Mouse (Mus musculus) heart, postnatal 25 days (tissue): ENCODE results near the gene Ccnk. TPM values are rescaled to one million over a fixed set of nuclear protein-coding genes. Genes with fewer than 3 reads are reported as not detected.
A peak's percentile ranks its signal among the peaks of the same experiment; 100 is the strongest.

Source experiments
- DNase-seq: peaks from one replicate; pipeline ENCODE4 v3.0.0; 2022; ENCODE audit warnings: low spot score
- intact Hi-C: fragments of 180-260 bp; cut with DNase I; formaldehyde crosslinking; loops from one replicate; pipeline ENCODE4 v1.15.1; 2025
- total RNA-seq, 2 experiments: library from RNA; stranded (reverse); gene quantifications; 2 replicates each; pipeline ENCODE4 v1.2.3; 2021

Ccnk gene
- total RNA-seq, 2 experiments from 2014 or later: 28.0 to 28.9 TPM

DNA sequence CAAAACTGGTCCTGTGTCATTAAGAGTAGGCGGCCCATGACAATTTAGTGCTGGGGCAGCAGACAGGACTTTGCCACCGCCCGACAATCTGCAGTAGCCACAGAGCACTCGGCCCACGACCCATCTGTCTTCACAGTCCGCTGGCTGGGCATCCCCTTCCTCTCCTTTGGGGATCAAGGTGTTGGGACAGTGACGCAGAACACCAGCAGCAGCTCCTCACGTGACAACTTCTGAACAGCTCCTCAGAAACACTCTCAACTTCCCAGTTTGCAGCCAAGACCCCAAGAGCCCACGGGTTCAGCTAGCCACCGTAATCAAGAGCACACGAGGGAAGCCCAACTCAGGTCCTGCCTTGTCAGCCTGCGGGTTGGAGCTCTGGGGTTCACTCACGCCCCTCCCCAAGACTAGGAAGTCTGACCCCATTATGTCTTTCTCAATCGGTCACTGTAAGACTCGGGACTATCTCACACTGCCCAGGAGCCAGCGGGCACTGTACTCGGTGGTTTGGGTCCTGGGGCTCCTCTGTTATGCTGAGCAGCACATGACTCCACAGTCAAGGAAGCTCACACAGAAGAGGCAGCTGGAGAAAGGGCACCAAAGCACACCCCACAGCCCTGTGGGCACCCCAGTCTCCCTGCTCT lies 59.1 kb downstream of the Ccnk start:
- no peak for DNase-seq
- intact Hi-C loops: loop anchor here (5.0 kb wide), 1 partner anchor 34 kb away; no protein-coding TSS in a partner anchor

DNA sequence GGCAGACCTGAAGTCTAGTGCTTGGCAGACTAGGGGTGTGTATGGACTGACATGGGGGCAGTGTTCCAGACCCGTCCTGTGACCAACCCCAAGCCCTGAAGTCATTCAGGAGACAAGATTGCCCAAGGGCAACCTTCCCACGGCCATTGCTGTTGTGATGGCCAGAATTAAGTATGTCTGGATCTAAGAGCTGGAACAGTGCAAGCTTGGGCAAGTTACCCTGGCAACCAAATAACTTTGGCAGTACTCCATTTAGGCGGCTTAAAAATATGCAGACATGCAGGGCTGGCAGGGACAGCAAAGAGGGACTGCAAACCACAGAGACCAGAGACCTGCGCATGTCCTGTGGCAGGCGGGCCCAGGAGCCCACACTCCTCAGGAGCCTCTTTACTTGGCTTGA lies 60.1 kb downstream of the Ccnk start:
- DNase-seq: no peak
- intact Hi-C loops: loop anchor here (5.0 kb wide), 1 partner anchor 33 kb away; no protein-coding TSS in a partner anchor

DNA sequence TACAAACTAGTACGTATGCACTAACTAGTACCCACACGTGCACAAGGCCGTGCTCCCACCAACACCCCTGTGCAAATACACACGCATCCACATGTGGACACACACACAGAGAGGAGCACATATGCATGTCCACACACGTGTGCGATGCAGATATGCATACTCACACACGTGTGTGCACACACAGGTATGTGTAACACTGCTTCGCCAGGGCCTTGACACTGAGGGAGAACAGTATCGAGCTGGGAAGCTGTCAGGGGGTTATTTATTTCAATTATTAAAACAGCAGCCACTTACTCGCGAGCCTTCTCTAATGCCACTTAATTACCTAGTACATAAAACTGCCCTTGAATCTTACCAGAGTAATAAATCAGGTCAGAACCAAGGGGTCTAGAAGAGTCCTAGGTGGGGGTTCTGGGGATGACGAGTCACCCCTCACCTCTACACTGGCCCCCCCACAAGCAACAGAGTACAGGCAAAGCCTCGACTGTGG lies 61.1 kb downstream of the Ccnk start:
- no peak for DNase-seq
- intact Hi-C loops: no loop called here

DNA sequence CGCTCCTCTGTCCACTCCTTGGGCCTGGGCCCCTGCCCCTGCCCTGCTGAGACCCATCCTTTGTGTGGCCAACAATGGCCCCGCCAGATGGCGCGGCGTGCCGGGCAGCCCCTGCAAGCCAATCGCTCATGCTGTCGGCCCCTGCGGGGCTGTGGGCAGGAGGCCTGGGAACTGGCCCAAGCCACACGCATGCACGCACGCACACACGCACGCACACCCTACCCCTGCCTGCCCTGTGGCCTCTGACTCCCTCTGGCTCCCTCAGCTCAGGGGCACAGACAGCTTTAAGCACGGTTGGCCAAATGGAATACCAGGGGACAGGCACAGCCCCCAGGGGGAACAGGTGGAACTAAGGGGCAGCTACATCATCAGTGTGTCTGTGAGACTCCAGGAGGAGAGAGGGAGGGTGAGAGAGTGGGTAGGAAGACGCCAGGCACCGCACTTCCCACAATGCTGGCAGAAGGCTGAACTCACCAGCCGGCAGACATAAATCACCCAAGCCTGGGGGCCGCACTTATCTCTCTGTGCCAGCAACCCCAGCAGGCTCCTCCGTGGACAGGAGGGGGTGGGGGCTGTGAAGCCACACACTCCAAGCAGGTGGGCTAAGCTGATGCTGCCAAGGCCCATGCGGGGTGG lies 61.7 kb downstream of the Ccnk start:
- intact Hi-C loops: no loop called here
- no peak for DNase-seq

DNA sequence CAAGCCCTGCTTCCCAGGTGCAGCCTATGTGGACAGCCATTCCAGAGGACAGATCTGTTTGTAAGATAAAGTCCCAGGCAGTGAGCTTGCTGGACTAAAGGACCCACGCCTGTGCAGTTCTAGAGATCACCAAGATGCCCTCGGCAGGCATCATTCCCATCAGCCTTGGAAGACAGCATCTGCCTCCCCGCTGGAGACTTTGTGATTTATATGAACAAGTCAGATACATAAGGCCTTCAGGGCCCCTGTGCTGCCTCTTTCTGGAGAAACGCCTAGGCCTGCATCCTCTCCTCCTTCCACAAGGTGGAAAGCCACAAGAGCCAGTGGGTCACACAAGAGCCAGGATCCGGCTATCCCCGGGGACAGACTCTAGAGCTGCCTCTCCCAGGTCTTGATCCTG lies 62.2 kb downstream of the Ccnk start:
- no peak for DNase-seq
- intact Hi-C loops: no loop called here

DNA sequence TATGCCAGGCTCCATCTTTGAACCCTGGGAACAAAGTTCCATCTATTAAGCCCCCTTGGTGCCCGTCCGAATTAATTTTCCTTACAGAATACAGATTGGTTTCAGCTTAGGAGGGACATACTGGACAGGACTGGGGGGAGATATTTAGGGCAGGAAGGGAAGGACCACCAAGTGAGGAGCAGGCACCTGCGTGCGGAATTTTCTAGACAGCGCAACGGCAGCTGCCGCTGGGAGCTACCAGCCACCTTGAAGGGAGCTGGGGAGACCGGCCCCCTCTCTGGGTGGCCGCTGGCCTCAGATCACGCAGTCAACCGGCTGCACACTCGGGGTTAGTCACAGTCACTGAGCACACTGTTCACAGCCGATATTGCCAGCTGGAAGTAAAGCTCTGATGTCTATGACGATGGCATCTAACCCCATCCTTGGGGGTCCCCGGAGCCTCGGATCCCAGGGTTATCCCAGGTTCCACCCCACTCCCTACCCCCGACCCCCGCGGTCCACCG lies 62.9 kb downstream of the Ccnk start:
- intact Hi-C loops: no loop called here
- no peak for DNase-seq

DNA sequence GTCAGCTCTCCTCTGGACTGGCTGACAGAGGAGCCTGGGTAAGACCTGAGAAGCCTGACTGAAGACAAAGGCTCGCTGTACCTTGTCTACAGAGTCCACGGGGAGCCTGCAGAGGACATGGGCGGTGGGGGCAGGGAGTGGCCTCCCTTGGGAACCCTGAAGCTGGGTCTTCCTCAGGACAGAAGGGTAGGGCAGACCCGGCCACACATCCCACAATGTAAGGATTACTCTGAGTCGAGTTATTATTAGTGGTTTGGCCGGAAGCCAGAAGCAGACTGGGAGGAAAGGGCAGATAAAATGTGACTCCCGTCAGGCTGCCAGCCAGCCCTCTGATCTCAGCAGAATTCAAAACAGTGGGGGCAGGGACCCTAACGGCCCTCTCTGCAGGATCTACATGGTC lies 65.4 kb downstream of the Ccnk start:
- intact Hi-C loops: no loop called here
- DNase-seq: peak; percentile 38

DNA sequence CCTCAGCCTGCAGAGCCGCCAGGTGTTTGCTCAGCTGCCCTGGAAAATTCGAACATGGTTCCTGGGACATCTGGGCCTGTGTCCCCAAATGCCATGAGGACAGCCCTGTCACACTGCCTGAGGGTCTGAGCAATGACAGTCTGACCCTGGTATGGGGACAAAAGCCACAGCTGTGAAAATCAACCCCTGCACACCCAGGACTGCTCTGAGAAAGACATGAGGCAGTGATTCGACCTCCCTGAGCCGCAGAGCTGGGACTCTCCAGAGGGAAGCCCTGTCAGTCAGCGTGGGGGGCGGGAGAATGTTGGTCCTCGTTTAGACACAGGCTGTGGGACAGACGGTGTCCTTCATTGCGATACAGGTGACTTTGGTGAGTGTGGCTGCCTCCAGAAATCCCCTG lies 66.2 kb downstream of the Ccnk start:
- intact Hi-C loops: no loop called here

DNA sequence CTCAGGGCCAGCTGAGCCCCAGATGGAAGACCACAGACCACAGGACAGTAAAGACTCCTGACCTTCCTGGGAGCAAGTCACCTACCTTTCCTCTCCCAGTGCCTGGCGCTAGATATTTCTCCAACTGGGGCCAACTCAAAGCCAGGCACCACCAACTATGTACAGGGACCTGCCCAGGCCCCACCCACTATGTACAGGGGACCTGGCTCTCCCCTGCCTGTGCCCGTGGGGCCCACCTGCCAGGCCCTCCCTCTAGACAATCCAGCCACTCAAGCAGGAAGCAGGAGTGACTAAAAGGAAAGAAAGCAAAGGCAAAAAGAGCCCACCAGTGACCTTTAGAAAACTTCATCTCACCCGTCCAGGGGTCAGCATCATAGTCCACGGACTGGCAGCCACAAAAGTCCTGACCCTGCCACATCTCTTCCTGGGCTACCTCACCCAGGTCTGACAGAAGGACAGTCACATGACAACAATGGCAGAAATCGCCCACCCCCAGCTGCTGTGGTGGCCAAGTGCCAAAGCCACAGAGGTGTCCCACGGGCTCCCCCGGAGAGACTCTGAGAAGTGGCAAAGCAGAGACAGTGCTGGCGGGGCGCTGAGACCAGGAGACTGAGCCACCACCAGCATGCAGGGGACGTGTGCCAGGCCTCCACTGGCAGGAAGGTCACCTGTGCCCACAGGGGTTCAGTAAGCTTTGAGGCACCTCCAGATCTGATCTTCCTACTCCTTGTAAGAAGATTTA lies 67.6 kb downstream of the Ccnk start:
- intact Hi-C loops: no loop called here
- DNase-seq: no peak

More for the DNA sequence above, 66.2 kb downstream of the Ccnk start:
- DNase-seq: no peak

DNA sequence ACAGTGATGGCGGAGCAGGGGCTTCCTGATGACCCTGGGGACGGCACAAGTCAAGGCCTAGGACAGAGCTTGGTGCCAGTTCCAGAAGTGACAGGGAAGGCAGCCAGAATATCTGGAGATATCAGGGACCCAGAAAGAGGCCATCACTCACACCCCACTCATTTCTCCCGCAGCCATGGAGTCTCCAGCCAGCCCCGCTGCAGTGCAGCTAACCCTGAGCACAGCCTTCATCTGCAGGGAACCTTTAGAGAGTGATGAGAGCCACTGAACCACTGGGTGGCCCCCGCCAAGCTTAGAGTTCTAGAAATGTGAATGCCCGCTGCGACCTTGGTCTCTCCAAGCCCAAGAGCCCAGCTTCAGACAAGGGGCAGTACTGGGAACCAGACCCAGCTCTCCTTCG lies 69.6 kb downstream of the Ccnk start:
- intact Hi-C loops: no loop called here
- DNase-seq: no peak

DNA sequence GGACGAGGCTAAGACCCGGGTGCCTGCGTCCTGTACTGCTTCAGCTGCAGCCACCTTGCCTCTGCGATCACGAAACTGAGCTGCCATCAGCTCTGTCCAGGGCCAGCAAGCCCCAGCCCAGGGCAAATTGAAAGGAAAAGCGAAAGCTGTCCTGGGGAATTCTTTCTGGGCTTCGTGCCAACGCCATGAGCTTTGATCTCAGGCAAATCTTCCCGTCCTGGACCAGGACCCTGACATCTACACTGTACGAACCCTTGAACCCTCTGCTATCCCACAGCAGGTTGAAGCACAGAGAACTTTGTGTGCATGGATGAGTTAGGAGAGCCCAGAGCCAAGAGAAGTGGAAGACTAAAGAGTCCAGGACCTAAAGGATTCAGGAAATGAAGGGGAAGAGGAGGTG lies 70.1 kb downstream of the Ccnk start:
- DNase-seq: peak; percentile 54
- intact Hi-C loops: no loop called here

DNA sequence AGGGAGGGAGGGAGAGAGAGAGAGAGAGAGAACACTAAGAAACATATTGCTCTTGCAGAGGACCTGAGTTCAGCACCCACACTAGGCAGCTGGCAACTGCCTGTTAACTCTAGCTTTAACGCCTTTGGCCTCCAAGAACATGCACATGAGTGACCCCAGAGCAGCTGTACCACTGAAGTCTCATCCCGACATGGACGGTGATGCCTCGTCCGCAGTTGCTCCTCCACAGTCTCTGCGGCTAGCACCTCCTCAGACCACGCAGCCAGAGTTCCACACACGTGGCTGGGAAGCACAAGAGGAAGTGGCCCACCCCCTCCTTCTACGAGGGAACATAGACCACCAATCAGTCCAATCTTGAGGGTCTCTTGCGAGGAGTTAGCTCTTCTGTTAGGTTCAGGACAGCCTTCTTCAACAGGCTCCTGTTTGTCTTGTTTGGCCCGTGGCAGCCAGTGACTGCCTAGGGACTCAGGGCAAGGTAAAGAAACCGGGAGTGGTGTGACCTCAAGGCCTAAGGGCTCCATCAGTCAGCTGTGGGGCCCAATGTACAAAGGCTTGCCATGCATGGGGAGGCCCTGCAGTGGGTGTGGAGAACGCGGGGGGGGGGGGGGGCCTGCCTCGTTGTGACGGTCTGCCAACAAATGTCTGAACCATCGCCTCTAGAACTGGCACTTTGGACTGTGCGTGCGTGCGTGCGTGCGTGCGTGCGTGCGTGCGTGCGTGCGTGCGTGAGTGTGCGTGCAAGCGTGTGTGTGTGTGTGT lies 71.8 kb downstream of the Ccnk start:
- intact Hi-C loops: no loop called here
- no peak for DNase-seq

DNA sequence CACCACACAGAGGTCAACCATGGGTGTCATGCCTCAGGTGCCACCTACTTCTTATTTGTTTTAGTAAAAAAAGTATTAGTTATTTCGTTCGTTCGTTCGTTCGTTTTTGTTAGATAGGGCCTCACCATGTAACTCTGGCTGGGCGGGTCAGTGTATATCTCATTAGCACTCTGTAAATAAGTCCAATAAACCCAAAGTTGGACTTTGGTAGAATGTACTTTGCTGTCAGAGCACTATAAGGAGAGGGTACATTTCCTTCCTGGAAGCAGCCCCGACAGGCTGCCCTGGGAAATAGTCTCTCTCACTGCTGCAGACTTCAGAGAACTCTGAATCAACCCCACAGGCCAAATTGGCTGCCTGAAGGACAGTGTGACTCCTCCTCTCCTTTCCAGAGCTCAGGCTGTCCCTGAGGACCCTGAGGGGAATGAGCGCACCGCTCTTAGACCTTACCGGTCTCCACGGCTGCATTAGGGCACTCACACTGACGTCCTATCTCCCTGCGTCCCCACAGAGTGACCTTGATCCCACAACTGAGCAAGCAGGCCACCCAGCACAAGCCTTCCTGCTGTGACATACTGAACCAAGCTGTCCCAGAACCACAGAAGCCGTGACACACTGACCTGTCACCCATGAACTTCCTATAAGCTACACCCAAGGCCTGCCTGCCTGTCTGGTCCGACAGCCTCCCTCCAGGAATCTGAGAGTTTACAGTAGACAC lies 72.6 kb downstream of the Ccnk start:
- intact Hi-C loops: no loop called here
- no peak for DNase-seq

Other genes starting within 250 kb of the Ccnk start
- gene Bcl11b, start 176.0 kb upstream of the Ccnk start, total RNA-seq: 1 to 10 TPM; 1.1 to 1.6 TPM
- 10 to 100 TPM; 82.0 to 89.7 TPM for gene Setd3, start 265 bp upstream of the Ccnk start, total RNA-seq
- gene Ccdc85c, start 95.8 kb downstream of the Ccnk start, total RNA-seq: 10 to 100 TPM; 36.4 to 40.9 TPM
- 1 to 10 TPM in 1 of 2 experiments, under 1 TPM in 1; 0.95 to 1.7 TPM for gene Hhipl1, start 126.7 kb downstream of the Ccnk start, total RNA-seq
- under 1 TPM; 0.31 to 0.36 TPM for gene Cyp46a1, start 154.8 kb downstream of the Ccnk start, total RNA-seq
- gene Eml1, start 191.4 kb downstream of the Ccnk start, total RNA-seq: 10 to 100 TPM; 76.4 to 78.6 TPM